Mouse (Mus musculus) embryonic fibroblast, embryonic 13.5 days (primary cell): ENCODE measurements around the gene Iscu. TPM values are rescaled to one million over a fixed set of nuclear protein-coding genes. Genes with fewer than 3 reads are reported as not detected.

Source experiments
- H3K27ac ChIP-seq: 2 replicates; pipeline ENCODE4 v1.5.1; 2012; ENCODE audit warnings: low read length, control low read depth, inconsistent platforms; ENCODE audit not compliant: insufficient read depth
- H3K4me1 ChIP-seq: 2 replicates; pipeline ENCODE4 v1.6.1; 2011; ENCODE audit warnings: low read length; ENCODE audit not compliant: control insufficient read depth, insufficient read depth
- H3K4me3 ChIP-seq: 2 replicates; pipeline ENCODE4 v1.5.1; 2011; ENCODE audit warnings: mild to moderate bottlenecking, control low read depth, low read length; ENCODE audit not compliant: insufficient read depth
- CTCF ChIP-seq: IDR thresholded peaks from 2 replicates; pipeline ENCODE4 v1.5.1; 2011; ENCODE audit warnings: mild to moderate bottlenecking, control low read depth, low read length, moderate library complexity, borderline replicate concordance; ENCODE audit not compliant: insufficient read depth
- POLR2A ChIP-seq: IDR thresholded peaks from 2 replicates; pipeline ENCODE4 v1.6.1; 2011; ENCODE audit warnings: low read depth, mild to moderate bottlenecking, control low read depth, low read length, moderate library complexity
- polyA plus RNA-seq: library from polyadenylated mRNA; stranded (reverse); fragments of >200 nt; gene quantifications from 2 replicates; pipeline ENCODE4 v1.2.4, GENCODE M21; 2011; ENCODE audit warnings: low read depth; ENCODE audit not compliant: missing spikeins, insufficient read length

Gene Iscu
- polyA plus RNA-seq, 1 experiment: 71.8 TPM

DNA sequence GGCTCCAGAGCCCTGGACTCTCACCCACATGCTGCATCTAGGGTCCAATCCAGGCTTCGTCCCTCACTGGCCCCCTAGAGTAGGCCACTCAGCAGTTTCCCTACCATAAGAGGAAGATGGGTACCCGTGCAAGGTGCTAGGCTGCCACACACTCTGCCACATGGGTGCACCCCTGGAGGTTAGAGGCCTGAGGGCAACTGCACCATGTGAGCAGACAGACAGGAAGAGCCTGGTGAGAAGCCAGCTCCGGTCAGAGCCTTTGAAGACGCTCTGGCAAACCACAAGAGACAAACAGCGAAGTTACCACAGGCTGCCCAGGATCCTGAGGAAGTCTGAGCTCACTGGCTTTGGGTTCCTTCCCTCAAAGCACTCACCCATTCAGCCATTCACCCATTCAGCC, 14.4 kb downstream of the Iscu start:
- no peak overlapping the region for H3K27ac ChIP-seq

DNA sequence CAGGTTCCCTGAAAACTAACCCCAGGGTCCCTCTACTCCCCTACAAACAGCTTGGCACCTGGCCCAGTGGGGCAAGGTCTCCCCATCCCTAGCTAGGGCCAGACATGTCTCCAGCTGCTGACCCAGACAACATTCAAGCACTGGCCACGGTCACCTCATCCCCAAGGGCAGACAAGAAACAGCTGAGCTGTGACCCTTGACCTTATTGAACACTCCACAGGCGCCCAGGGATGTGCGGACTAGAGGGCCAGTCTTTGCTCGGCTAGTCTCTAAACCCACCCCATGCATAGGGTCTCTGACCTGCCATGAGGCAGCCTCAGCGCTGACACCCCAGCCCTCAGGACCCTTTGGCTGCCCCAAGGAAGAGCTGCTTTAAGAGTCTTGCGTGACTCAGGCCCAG, 16.1 kb downstream of the Iscu start:
- H3K27ac ChIP-seq: no peak overlapping the region
- no peak overlapping the region for H3K4me3 ChIP-seq
- TF ChIP-seq CTCF (no peak), POLR2A (no peak)
- no peaks in the 10 kb centered on the region; the same call in 1 of the 2 replicates for H3K4me1 ChIP-seq

More for the DNA sequence above, 14.4 kb downstream of the Iscu start:
- H3K4me1 ChIP-seq: peaks cover 7% of the 10 kb centered on the region
- TF ChIP-seq CTCF: no peak
- H3K4me3 ChIP-seq: no peak overlapping the region

- H3K27ac ChIP-seq: no peak overlapping the region
- no peak overlapping the region for H3K4me3 ChIP-seq
- TF ChIP-seq CTCF (no peak), POLR2A (no peak)
- H3K4me1 ChIP-seq: no peaks in the 10 kb centered on the region; the same call in 1 of the 2 replicates
Measured at GRCm38 (mm10) chr5:113789075-113789788, 16.7 kb downstream of the Iscu start.

GRCm38 (mm10) chr5:113790453-113791196, 18.1 kb downstream of the Iscu start:
- TF ChIP-seq POLR2A (no peak), CTCF (no peak)
- H3K4me1 ChIP-seq: no peaks in the 10 kb centered on the region; the same call in 1 of the 2 replicates
- no peak overlapping the region for H3K27ac ChIP-seq
- no peak overlapping the region for H3K4me3 ChIP-seq

DNA sequence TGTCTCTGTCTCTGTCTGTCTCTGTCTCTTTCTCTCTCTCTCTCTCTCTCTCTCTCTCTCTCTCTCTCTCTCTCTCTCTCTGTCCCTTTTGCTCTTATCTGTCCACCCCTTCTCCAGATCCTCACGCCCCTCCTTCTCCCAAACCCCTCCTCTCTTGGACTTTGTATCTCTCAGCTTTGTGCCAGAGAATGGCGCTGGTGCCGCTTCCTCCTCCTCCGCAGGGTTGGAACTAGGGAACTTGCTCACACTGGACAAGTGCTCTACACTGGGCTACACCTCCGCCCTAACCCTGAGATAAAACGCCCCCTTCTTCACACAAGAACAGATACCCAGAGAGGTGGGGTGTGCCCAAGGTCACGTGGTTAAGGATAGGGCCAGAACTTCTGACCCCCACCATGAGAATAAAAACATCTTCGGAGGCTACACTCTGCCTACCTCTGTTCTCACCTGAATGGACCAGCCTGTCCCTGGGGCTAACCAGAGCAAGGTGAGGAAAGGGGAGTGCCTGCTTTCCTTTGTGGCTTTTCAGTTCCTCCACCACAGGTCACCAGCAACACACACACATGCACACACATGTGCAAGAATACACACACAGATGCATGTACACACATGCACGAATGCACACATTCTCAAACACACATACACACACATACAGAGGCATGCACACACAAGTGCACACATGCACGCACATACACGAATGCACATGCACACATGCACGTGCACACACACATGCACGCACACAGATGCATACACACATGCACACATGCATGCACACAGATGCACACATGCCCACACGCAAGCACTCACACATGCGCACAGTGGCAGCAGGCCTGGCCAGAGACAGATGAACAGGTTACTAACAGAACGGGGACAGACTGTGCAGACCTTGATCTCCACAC, 18.9 kb downstream of the Iscu start:
- TF ChIP-seq CTCF: no peak
- no peak; the same call in 1 of the 2 replicates for TF ChIP-seq POLR2A
- Histone ChIP-seq H3K27ac (no peak overlapping the region), H3K4me3 (no peak overlapping the region), H3K4me1 (no peaks in the 10 kb centered on the region; the same call in 1 of the 2 replicates)

- TF ChIP-seq POLR2A (peak; percentile 8; the same call in 1 of the 2 replicates), CTCF (no peak)
- Histone ChIP-seq H3K27ac (peak overlapping the region; percentile 45), H3K4me1 (peaks cover 9% of the 10 kb centered on the region; the same call in 1 of the 2 replicates), H3K4me3 (peak overlapping the region; percentile 1; the same call in 1 of the 2 replicates)
Measured at GRCm38 (mm10) chr5:113796401-113797148, 24.0 kb downstream of the Iscu start.

DNA sequence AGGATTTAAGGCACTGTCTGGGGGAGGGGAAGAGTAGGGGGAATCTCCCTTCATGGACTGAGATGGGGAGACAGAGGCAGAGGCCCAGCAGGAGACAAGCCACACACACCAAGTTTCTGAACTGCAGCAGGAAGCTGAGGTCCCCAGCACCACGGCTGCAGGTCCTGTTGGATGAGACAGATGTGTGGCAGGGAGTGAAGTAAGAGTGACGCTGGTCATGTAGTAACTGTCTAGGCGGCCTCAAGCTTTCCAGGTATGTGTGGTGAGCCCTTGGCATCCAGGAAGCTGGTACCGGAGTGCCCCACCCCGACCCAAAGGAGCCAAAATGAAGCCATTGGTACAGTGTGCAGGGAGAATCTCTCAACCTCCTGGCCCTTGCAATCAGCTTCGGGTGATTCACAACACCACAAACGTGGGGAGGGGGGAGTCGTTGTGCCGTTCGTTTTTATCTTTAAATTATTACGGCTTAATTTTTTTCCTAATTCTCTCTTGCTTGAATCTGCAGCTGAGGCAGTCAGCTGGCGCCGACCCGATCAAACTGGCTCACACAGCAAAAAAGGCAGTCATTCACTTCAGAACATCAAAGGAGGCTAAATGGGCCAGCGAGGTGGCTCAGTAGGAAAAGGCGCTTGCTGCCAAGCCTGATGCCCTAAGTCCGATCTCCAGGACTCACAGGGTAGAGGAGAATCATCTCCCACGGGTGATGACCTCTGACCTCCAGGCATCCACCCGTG, 24.8 kb downstream of the Iscu start:
- H3K4me1 ChIP-seq: peaks cover 9% of the 10 kb centered on the region; the same call in 1 of the 2 replicates
- peak overlapping the region; percentile 45 for H3K27ac ChIP-seq
- no peak for TF ChIP-seq CTCF
- no peak for TF ChIP-seq POLR2A
- H3K4me3 ChIP-seq: peak overlapping the region; percentile 1; the same call in 1 of the 2 replicates

DNA sequence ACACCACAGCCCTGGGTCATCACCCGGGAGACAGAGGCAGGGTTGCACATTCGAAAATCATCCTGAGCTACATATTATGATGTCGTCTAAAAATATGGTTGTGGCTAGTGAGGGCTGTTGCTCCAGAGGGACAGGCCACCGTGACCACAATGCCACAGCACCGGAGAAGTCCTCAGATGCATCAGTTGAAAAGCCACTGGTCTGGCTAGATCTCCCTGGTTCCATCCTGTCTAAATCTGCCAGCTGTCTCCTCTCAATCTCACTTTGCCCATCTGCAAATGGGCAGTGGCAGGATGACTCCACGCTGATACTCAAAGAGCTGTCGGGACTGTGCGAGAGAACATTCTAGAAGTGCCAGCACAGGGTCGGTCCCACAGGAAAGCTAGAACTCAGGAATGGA, 26.0 kb downstream of the Iscu start:
- Histone ChIP-seq H3K27ac (no peak overlapping the region), H3K4me3 (no peak overlapping the region; the same call in 1 of the 2 replicates), H3K4me1 (peaks cover 9% of the 10 kb centered on the region; the same call in 1 of the 2 replicates)
- TF ChIP-seq CTCF: no peak
- TF ChIP-seq POLR2A: no peak
